Mouse (Mus musculus): Measurements from ENCODE around the gene Hbq1a. TPM values are rescaled to one million over a fixed set of nuclear protein-coding genes. Genes with fewer than 3 reads are reported as not detected.

Gene Hbq1a
- polyA plus RNA-seq, 1 experiment from 2014 or later, result 6.4 TPM

- no peaks in the 10 kb centered on the region for H3K36me3 ChIP-seq (ENCODE audit: control insufficient read depth, insufficient read depth)
- H3K4me2 ChIP-seq (ENCODE audit: low read depth, low read length), result no peak overlapping the region
- no peak overlapping the region for H3K9ac ChIP-seq (ENCODE audit: low read depth, low read length)
- H3K4me3 ChIP-seq (ENCODE audit: low read depth, low read length), result no peak overlapping the region
- no peaks in the 10 kb centered on the region for H3K9me3 ChIP-seq (replicated peaks; ENCODE audit: control insufficient read depth, low read length)
- WGBS (ENCODE audit: insufficient replicate concordance), result 23% methylated on average over 6 of the region's 6 CpGs
- no peaks in the 10 kb centered on the region for H3K4me1 ChIP-seq (ENCODE audit: control insufficient read depth, low read depth, low read length)
- H3K27ac ChIP-seq (ENCODE audit: low read length), result no peak overlapping the region
- peak; percentile 13; the same call in 1 of the 2 replicates for ATAC-seq (ENCODE audit: low read depth)
- no peaks in the 10 kb centered on the region for H3K27me3 ChIP-seq (ENCODE audit: control insufficient read depth, insufficient read depth, low read depth, low read length)
Observed at GRCm38 (mm10) chr11:32331075-32331474, 31.2 kb downstream of the Hbq1a start.

GRCm38 (mm10) chr11:32331861-32332260 lies 32.0 kb downstream of the Hbq1a start:
- Histone ChIP-seq H3K4me2 (ENCODE audit: low read depth, low read length) (no peak overlapping the region), H3K36me3 (ENCODE audit: control insufficient read depth, insufficient read depth) (no peaks in the 10 kb centered on the region), H3K9me3 (replicated peaks; ENCODE audit: control insufficient read depth, low read length) (no peaks in the 10 kb centered on the region), H3K4me3 (ENCODE audit: low read depth, low read length) (no peak overlapping the region), H3K9ac (ENCODE audit: low read depth, low read length) (no peak overlapping the region), H3K4me1 (ENCODE audit: control insufficient read depth, low read depth, low read length) (no peaks in the 10 kb centered on the region), H3K27ac (ENCODE audit: low read length) (no peak overlapping the region), H3K27me3 (ENCODE audit: control insufficient read depth, insufficient read depth, low read depth, low read length) (no peaks in the 10 kb centered on the region)
- 48% methylated on average over 5 of the region's 5 CpGs for WGBS (ENCODE audit: insufficient replicate concordance)
- no peak for ATAC-seq (ENCODE audit: low read depth)

GRCm38 (mm10) chr11:32333235-32333634 lies 33.4 kb downstream of the Hbq1a start:
- no peak for ATAC-seq (ENCODE audit: low read depth)
- Histone ChIP-seq H3K4me3 (ENCODE audit: low read depth, low read length) (no peak overlapping the region), H3K4me2 (ENCODE audit: low read depth, low read length) (no peak overlapping the region), H3K27ac (ENCODE audit: low read length) (no peak overlapping the region), H3K9me3 (replicated peaks; ENCODE audit: control insufficient read depth, low read length) (no peaks in the 10 kb centered on the region), H3K36me3 (ENCODE audit: control insufficient read depth, insufficient read depth) (no peaks in the 10 kb centered on the region), H3K27me3 (ENCODE audit: control insufficient read depth, insufficient read depth, low read depth, low read length) (no peaks in the 10 kb centered on the region), H3K4me1 (ENCODE audit: control insufficient read depth, low read depth, low read length) (no peaks in the 10 kb centered on the region), H3K9ac (ENCODE audit: low read depth, low read length) (no peak overlapping the region)
- WGBS (ENCODE audit: insufficient replicate concordance), result 64% methylated on average over 2 of the region's 2 CpGs

GRCm38 (mm10) chr11:32336435-32336907 lies 36.6 kb downstream of the Hbq1a start:
- H3K4me3 ChIP-seq (ENCODE audit: low read depth, low read length), result no peak overlapping the region
- no peak for ATAC-seq (ENCODE audit: low read depth)
- no peak overlapping the region for H3K27ac ChIP-seq (ENCODE audit: low read length)
- H3K9me3 ChIP-seq (replicated peaks; ENCODE audit: control insufficient read depth, low read length), result no peaks in the 10 kb centered on the region
- 65% methylated on average over 6 of the region's 6 CpGs for WGBS (ENCODE audit: insufficient replicate concordance)
- no peak overlapping the region for H3K9ac ChIP-seq (ENCODE audit: low read depth, low read length)
- no peak overlapping the region for H3K4me2 ChIP-seq (ENCODE audit: low read depth, low read length)
- no peaks in the 10 kb centered on the region for H3K36me3 ChIP-seq (ENCODE audit: control insufficient read depth, insufficient read depth)
- no peaks in the 10 kb centered on the region for H3K4me1 ChIP-seq (ENCODE audit: control insufficient read depth, low read depth, low read length)
- no peaks in the 10 kb centered on the region for H3K27me3 ChIP-seq (ENCODE audit: control insufficient read depth, insufficient read depth, low read depth, low read length)

- 0 out of 2 replicates have a peak, but pooled peaks have one; percentile 16 for ATAC-seq (ENCODE audit: low read depth)
- WGBS (ENCODE audit: insufficient replicate concordance), result 36% methylated on average over 2 of the region's 2 CpGs
Observed at GRCm38 (mm10) chr11:32339131-32339531, 39.3 kb downstream of the Hbq1a start.

GRCm38 (mm10) chr11:32340476-32341473 lies 40.9 kb downstream of the Hbq1a start:
- ATAC-seq (ENCODE audit: low read depth), result no peak
- no peak overlapping the region for H3K9ac ChIP-seq (ENCODE audit: low read depth, low read length)
- no peaks in the 10 kb centered on the region for H3K36me3 ChIP-seq (ENCODE audit: control insufficient read depth, insufficient read depth)
- peaks cover 2% of the 10 kb centered on the region; the same call in 1 of the 2 replicates for H3K4me1 ChIP-seq (ENCODE audit: control insufficient read depth, low read depth, low read length)
- H3K9me3 ChIP-seq (replicated peaks; ENCODE audit: control insufficient read depth, low read length), result no peaks in the 10 kb centered on the region
- H3K4me2 ChIP-seq (ENCODE audit: low read depth, low read length), result no peak overlapping the region
- WGBS (ENCODE audit: insufficient replicate concordance), result 34% methylated on average over 17 of the region's 17 CpGs
- H3K27ac ChIP-seq (ENCODE audit: low read length), result no peak overlapping the region
- no peak overlapping the region for H3K4me3 ChIP-seq (ENCODE audit: low read depth, low read length)
- H3K27me3 ChIP-seq (ENCODE audit: control insufficient read depth, insufficient read depth, low read depth, low read length), result peaks cover 3% of the 10 kb centered on the region; the same call in 1 of the 2 replicates

More at GRCm38 (mm10) chr11:32339131-32339531, 39.3 kb downstream of the Hbq1a start:
- Histone ChIP-seq H3K36me3 (ENCODE audit: control insufficient read depth, insufficient read depth) (no peaks in the 10 kb centered on the region), H3K4me3 (ENCODE audit: low read depth, low read length) (no peak overlapping the region), H3K9me3 (replicated peaks; ENCODE audit: control insufficient read depth, low read length) (no peaks in the 10 kb centered on the region), H3K9ac (ENCODE audit: low read depth, low read length) (no peak overlapping the region), H3K4me2 (ENCODE audit: low read depth, low read length) (no peak overlapping the region), H3K4me1 (ENCODE audit: control insufficient read depth, low read depth, low read length) (peaks cover 2% of the 10 kb centered on the region; the same call in 1 of the 2 replicates), H3K27ac (ENCODE audit: low read length) (no peak overlapping the region), H3K27me3 (ENCODE audit: control insufficient read depth, insufficient read depth, low read depth, low read length) (no peaks in the 10 kb centered on the region; the same call in 1 of the 2 replicates)

- Histone ChIP-seq H3K4me2 (ENCODE audit: low read depth, low read length) (no peak overlapping the region), H3K9ac (ENCODE audit: low read depth, low read length) (no peak overlapping the region), H3K36me3 (ENCODE audit: control insufficient read depth, insufficient read depth) (no peaks in the 10 kb centered on the region), H3K27ac (ENCODE audit: low read length) (no peak overlapping the region), H3K9me3 (replicated peaks; ENCODE audit: control insufficient read depth, low read length) (no peaks in the 10 kb centered on the region), H3K27me3 (ENCODE audit: control insufficient read depth, insufficient read depth, low read depth, low read length) (peaks cover 18% of the 10 kb centered on the region), H3K4me3 (ENCODE audit: low read depth, low read length) (no peak overlapping the region), H3K4me1 (ENCODE audit: control insufficient read depth, low read depth, low read length) (peaks cover 5% of the 10 kb centered on the region; the same call in 1 of the 2 replicates)
- 10% methylated on average over 2 of the region's 2 CpGs for WGBS (ENCODE audit: insufficient replicate concordance)
- ATAC-seq (ENCODE audit: low read depth), result no peak
Observed at GRCm38 (mm10) chr11:32342770-32343191, 42.9 kb downstream of the Hbq1a start.

GRCm38 (mm10) chr11:32343350-32343749 lies 43.5 kb downstream of the Hbq1a start:
- ATAC-seq (ENCODE audit: low read depth), result no peak
- Histone ChIP-seq H3K4me2 (ENCODE audit: low read depth, low read length) (no peak overlapping the region), H3K27me3 (ENCODE audit: control insufficient read depth, insufficient read depth, low read depth, low read length) (peaks cover 24% of the 10 kb centered on the region), H3K9ac (ENCODE audit: low read depth, low read length) (no peak overlapping the region), H3K4me3 (ENCODE audit: low read depth, low read length) (no peak overlapping the region), H3K27ac (ENCODE audit: low read length) (no peak overlapping the region), H3K9me3 (replicated peaks; ENCODE audit: control insufficient read depth, low read length) (no peaks in the 10 kb centered on the region), H3K36me3 (ENCODE audit: control insufficient read depth, insufficient read depth) (no peaks in the 10 kb centered on the region), H3K4me1 (ENCODE audit: control insufficient read depth, low read depth, low read length) (peaks cover 8% of the 10 kb centered on the region; the same call in 1 of the 2 replicates)
- 76% methylated on average over 1 of the region's 1 CpGs for WGBS (ENCODE audit: insufficient replicate concordance)

Data from liver, embryonic 16.5 days (tissue).